Mouse (Mus musculus) midbrain, embryonic 12.5 days (tissue): ENCODE results near the gene Serping1. TPM values are rescaled to one million over a fixed set of nuclear protein-coding genes. Genes with fewer than 3 reads are reported as not detected.
"Not testable (repeated sequence)": the region's sequence is repeated elsewhere in the genome, so short reads cannot be mapped to it uniquely, and the experiment has no call there.

Experiments used
- ATAC-seq: fragments of 200-750 bp; cut with Nextera tagmentation; 2 replicates; pipeline ENCODE4 v1.8.0; 2017; ENCODE audit warnings: low read depth, moderate TSS enrichment, moderate library complexity; ENCODE audit not compliant: low FRiP score
- H3K27ac ChIP-seq: fragments of 300-500 bp; sonication (generic); replicated peaks from 2 replicates; pipeline ENCODE4 v1.5.1; 2016; ENCODE audit warnings: mild to moderate bottlenecking
- H3K27me3 ChIP-seq: fragments of 300-500 bp; sonication (generic); 2 replicates; pipeline ENCODE4 v1.6.1; 2016; ENCODE audit warnings: mild to moderate bottlenecking
- H3K36me3 ChIP-seq: fragments of 300-500 bp; sonication (generic); 2 replicates; pipeline ENCODE4 v1.6.1; 2016
- H3K4me1 ChIP-seq: fragments of 300-500 bp; sonication (generic); 2 replicates; pipeline ENCODE4 v1.6.1; 2016
- H3K4me2 ChIP-seq: fragments of 300-500 bp; sonication (generic); replicated peaks from 2 replicates; pipeline ENCODE4 v1.6.1; 2016; ENCODE audit warnings: mild to moderate bottlenecking, moderate library complexity
- H3K4me3 ChIP-seq: fragments of 300-500 bp; sonication (generic); 2 replicates; pipeline ENCODE4 v1.5.1; 2016; ENCODE audit warnings: mild to moderate bottlenecking
- H3K9ac ChIP-seq: fragments of 300-500 bp; sonication (generic); replicated peaks from 2 replicates; pipeline ENCODE4 v1.6.1; 2016; ENCODE audit warnings: mild to moderate bottlenecking, moderate library complexity
- H3K9me3 ChIP-seq: fragments of 300-500 bp; sonication (generic); 2 replicates; pipeline ENCODE4 v1.6.1; 2016; ENCODE audit warnings: mild to moderate bottlenecking
- WGBS: fragments of 180-500 bp; shearing (Covaris S2); methylation state at CpG from one replicate; pipeline ENCODE4 v1.1.7; 2016; 5-methylcytosine and 5-hydroxymethylcytosine counted together
- polyA plus RNA-seq: library from polyadenylated mRNA; unstranded; fragments of >200 nt; fragmentation: Nextera tagmentation; extraction: Ambion mirVana; gene quantifications from 2 replicates; pipeline ENCODE4 v1.2.1, GENCODE M21; 2016

The Serping1 gene
- polyA plus RNA-seq, 1 experiment from 2014 or later, result 46.2 TPM

DNA sequence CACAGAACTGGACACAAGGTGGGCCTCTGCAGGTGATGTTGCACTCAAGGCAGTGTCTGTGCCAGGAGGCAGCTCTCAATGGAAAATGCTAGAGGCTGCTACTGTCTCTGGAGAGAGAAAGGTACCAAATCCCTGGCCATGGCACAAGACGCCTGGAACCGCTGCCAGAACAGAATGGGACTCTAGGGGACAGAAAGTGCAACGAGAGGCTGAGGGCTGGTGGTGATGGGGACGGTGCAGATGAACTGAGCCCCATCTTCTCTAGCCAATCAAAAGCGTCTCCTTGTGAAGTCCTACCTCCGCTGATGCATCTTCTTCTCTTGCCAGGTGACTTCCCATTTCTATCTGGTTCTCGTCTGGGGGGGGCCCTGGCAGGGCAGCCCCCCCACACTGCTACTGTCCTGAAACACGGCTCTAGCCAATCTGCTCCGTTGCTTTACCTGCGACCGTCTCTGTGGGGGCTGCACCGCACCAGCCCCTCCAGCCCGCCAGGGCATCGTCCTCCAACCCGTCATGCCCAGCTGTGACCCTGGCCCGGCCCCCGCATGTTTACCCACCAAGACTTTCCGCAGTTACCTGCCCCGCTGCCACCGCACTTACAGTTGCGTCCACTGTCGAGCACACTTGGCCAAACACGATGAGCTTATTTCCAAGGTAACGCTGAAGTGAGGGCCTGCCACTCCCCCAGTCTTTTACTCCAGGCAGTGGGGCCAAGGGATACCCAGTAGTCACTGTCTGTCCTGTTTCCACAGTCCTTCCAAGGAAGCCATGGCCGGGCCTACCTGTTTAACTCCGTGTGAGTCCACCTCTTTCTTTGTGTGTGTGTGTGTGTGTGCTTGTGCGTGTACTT, 38.7 kb downstream of the Serping1 start:
- H3K4me2 ChIP-seq, result peak overlapping the region; percentile 65
- peak overlapping the region; percentile 35; the same call in 1 of the 2 replicates for H3K27ac ChIP-seq
- H3K4me1 ChIP-seq, result peaks cover 77% of the 10 kb centered on the region
- 7% methylated on average over 27 of the region's 27 CpGs for WGBS
- H3K36me3 ChIP-seq, result peaks cover 9% of the 10 kb centered on the region; the same call in 1 of the 2 replicates
- H3K4me3 ChIP-seq, result peak overlapping the region; percentile 30
- H3K9me3 ChIP-seq, result no peaks in the 10 kb centered on the region
- ATAC-seq, result no peak
- no peaks in the 10 kb centered on the region for H3K27me3 ChIP-seq
- peak overlapping the region; percentile 73 for H3K9ac ChIP-seq

DNA sequence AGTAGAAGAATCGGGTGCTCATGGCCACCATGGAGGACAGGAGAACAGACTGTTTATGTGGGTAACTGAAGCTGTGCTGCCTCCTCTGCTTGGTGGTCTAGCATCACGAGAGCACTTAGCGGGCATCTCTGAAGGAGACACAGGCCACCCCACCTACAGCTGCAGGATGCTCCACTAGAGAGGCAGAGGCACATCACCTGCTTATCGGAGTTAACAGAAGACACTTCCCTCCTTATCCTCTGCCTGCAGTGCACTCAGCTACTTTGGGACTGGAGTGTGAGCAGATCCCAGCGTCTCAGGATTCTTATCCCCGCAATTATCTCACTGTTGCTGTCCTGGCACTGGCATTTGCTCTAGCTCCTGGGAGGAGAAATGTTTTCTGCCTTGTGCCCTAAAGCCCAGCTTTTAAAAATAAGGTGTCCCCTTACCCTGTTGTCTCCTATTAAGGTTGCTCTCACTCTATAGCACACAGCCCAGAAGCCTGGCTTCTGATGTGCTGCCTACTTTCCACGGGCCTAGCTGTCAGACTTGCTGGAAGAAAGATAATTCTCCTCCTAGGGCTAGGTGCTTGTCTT, 39.8 kb downstream of the Serping1 start:
- H3K27me3 ChIP-seq, result no peaks in the 10 kb centered on the region
- no peak for ATAC-seq
- WGBS, result 14% methylated on average over 7 of the region's 7 CpGs
- peak overlapping the region; percentile 65 for H3K4me3 ChIP-seq
- H3K9me3 ChIP-seq, result no peaks in the 10 kb centered on the region
- 0 out of 2 replicates have a peak, but pooled peaks cover 7% of the 10 kb centered on the region for H3K36me3 ChIP-seq
- peaks cover 66% of the 10 kb centered on the region for H3K4me1 ChIP-seq
- H3K4me2 ChIP-seq, result peak overlapping the region; percentile 65
- H3K9ac ChIP-seq, result peak overlapping the region; percentile 73
- peak overlapping the region; percentile 72 for H3K27ac ChIP-seq

DNA sequence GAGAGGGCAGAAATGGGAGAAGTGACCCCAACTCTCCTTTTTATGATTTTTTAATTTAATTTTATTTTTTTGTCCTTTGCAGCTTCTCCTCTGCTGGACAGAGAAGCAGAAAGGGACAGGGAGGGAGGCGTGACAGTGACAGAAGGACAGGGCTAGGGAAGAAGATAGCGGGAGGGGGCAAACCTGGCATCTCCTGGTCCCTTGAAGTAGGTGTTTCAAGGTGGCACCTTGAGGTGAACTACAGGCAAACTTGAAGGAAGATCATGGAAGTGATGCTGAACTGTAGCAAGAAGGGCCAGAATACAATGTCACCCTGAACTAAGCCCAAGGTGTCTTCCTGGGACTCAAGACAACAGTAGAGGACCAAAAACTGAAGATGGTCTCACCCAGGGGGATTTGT, 40.3 kb downstream of the Serping1 start:
- H3K27ac ChIP-seq, result peak overlapping the region; percentile 72
- 0% methylated on average over 2 of the region's 2 CpGs for WGBS
- no peak for ATAC-seq
- H3K27me3 ChIP-seq, result no peaks in the 10 kb centered on the region
- 0 out of 2 replicates have a peak, but pooled peaks cover 2% of the 10 kb centered on the region for H3K36me3 ChIP-seq
- H3K4me2 ChIP-seq, result peak overlapping the region; percentile 65
- peak overlapping the region; percentile 65 for H3K4me3 ChIP-seq
- H3K9ac ChIP-seq, result peak overlapping the region; percentile 73
- peaks cover 61% of the 10 kb centered on the region for H3K4me1 ChIP-seq
- no peaks in the 10 kb centered on the region for H3K9me3 ChIP-seq

DNA sequence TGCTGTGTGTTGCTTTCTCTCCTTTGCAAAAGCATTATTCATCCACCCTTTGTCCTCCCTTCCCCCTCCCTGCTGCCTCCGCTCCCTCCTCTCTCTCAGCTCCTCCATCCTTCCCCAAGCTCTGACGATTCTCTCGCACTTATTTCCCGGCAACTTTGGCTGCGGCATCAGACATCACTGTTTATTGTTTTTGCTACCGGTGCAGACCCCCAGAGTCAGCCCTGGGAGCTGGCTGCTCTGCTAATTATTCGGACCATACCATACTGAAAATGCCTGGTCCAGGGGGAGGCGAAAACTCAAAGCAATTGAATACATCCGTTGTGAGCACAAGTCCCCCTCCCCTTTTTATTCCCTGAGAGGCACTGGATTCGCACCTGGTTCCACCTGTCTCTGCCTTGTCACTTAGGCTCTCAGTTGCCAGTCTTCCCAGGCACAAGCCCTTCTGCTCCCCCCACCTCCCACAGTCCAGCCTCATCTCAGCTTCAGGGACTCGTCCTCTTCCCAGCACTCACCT, 40.8 kb downstream of the Serping1 start:
- peaks cover 55% of the 10 kb centered on the region for H3K4me1 ChIP-seq
- peak; percentile 41 for ATAC-seq
- 0% methylated on average over 11 of the region's 11 CpGs for WGBS

DNA sequence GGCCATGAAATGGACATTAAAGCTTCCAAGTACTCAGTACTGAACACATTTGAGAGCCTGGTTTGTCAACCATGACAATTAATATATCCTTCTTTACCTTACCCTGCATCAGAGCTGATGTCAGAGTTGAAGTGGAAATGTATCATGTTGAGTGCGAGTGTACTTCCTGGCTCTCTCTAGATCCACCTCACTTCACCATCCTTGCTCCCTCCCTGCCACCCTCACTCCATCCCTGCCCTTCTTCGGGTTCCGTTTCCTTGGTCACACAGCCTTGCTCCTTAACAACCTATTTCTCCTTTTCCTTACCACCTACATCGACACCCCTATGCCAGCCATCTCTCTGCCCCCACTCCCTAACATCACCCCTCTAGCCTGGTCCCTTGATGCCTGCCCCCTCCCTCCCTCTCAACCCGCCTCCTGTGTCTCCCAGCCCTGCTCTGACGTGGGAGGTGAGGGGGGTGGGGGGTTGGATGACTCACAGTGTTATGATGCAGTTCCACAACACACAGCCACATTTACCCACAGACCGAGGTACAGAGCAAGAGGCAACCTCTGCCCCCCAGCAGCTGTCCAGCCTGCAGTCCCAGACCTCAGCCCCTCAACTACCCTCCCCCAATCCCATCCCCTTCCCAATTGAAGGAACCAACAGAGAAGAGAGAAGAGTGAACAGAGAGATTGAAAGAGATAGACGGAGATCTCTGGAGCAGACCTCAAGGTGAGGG, 41.5 kb downstream of the Serping1 start, which contains the start of gene Ypel4:
TSS of gene Ypel4 (plus strand) at position 480 of the 722 bp plus-strand sequence.
- ATAC-seq, result peak; percentile 72
- Histone ChIP-seq H3K4me3 (peak within 1 kb of the TSS; percentile 65), H3K36me3 (no peaks in the 10 kb centered on the region), H3K9me3 (no peaks in the 10 kb centered on the region), H3K27me3 (no peaks in the 10 kb centered on the region), H3K9ac (peak within 1 kb of the TSS; percentile 73), H3K4me2 (peak within 1 kb of the TSS; percentile 65), H3K27ac (peak within 1 kb of the TSS; percentile 72), H3K4me1 (peaks cover 49% of the 10 kb centered on the region)
- 4% methylated on average over 8 of the region's 8 CpGs for WGBS

More for the DNA sequence above, 40.8 kb downstream of the Serping1 start:
- peak overlapping the region; percentile 72 for H3K27ac ChIP-seq
- H3K9me3 ChIP-seq, result no peaks in the 10 kb centered on the region
- no peaks in the 10 kb centered on the region for H3K36me3 ChIP-seq
- peak overlapping the region; percentile 73 for H3K9ac ChIP-seq
- no peaks in the 10 kb centered on the region for H3K27me3 ChIP-seq
- peak overlapping the region; percentile 65 for H3K4me3 ChIP-seq
- peak overlapping the region; percentile 65 for H3K4me2 ChIP-seq

DNA sequence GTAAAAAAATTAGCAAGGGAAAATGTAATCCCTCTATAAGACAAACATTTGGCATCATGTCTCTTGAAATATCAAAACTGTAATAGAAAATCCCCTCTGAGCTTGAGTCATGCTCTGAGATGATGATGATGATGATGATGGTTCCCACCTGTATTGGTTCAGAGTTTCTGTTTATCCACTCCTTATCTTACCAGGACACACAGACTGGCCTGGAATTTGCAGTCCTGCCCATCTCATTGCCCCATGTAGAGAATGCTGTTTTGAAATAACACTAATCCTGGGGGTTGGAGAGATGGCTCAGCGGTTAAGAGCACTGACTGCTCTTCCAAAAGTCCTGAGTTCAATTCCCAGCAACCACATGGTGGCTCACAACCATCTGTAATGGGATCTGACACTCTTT, 42.9 kb downstream of the Serping1 start:
- 75% methylated on average over 1 of the region's 1 CpGs for WGBS
- H3K27ac ChIP-seq, result no peak overlapping the region
- no peaks in the 10 kb centered on the region for H3K9me3 ChIP-seq
- H3K4me2 ChIP-seq, result no peak overlapping the region
- H3K4me3 ChIP-seq, result no peak overlapping the region
- H3K27me3 ChIP-seq, result no peaks in the 10 kb centered on the region
- no peak overlapping the region for H3K9ac ChIP-seq
- no peak for ATAC-seq
- H3K36me3 ChIP-seq, result no peaks in the 10 kb centered on the region
- H3K4me1 ChIP-seq, result peaks cover 38% of the 10 kb centered on the region

DNA sequence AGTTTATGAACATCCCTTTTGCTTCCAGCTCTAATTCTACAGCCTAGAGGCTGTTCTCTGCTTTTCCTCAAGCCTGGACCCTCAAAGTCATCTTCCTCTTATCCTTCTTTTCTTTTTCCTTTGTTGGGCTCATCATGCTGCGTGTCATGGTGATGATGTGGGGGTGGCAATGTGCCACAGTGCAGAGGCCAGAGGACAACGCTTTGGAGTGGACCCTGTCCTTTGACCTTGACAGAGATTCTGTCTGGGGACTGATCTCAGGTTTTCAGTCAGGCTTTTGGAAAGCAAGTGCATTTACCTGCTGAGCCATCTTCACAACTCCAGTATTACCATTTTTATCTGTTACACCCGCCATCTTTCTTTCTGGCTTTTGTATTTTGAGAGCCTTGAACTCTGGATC, 44.0 kb downstream of the Serping1 start:
- WGBS, result 89% methylated on average over 3 of the region's 3 CpGs
- H3K4me1 ChIP-seq, result peaks cover 32% of the 10 kb centered on the region
- no peak for ATAC-seq

DNA sequence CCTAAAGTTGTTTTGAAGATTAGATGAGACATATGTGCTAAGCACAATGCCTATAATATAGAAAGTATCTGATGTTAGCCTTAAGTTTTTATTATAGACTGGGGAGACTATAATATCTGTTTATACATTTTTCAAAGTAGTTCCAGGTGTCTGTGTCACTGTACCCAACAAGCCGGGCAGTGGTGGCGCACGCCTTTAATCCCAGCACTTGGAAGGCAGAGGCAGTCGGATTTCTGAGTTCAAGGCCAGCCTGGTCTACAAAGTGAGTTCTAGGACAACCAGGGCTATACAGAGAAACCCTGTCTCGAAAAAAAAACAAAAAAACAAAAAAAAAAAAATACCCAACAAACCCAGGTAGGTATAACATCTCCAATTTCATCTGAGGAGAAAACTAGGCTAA, 47.1 kb downstream of the Serping1 start:
- H3K27me3 ChIP-seq, H3K4me2 ChIP-seq, ATAC-seq, H3K27ac ChIP-seq, H3K9me3 ChIP-seq, H3K4me3 ChIP-seq, H3K9ac ChIP-seq: not testable (repeated sequence)
- WGBS, result 77% methylated on average over 5 of the region's 5 CpGs
- Histone ChIP-seq H3K4me1 (peaks cover 18% of the 10 kb centered on the region), H3K36me3 (peaks cover 15% of the 10 kb centered on the region)

More for the DNA sequence above, 44.0 kb downstream of the Serping1 start:
- Histone ChIP-seq H3K4me2 (no peak overlapping the region), H3K9ac (no peak overlapping the region), H3K4me3 (no peak overlapping the region), H3K36me3 (no peaks in the 10 kb centered on the region), H3K27ac (no peak overlapping the region), H3K27me3 (no peaks in the 10 kb centered on the region), H3K9me3 (no peaks in the 10 kb centered on the region)

DNA sequence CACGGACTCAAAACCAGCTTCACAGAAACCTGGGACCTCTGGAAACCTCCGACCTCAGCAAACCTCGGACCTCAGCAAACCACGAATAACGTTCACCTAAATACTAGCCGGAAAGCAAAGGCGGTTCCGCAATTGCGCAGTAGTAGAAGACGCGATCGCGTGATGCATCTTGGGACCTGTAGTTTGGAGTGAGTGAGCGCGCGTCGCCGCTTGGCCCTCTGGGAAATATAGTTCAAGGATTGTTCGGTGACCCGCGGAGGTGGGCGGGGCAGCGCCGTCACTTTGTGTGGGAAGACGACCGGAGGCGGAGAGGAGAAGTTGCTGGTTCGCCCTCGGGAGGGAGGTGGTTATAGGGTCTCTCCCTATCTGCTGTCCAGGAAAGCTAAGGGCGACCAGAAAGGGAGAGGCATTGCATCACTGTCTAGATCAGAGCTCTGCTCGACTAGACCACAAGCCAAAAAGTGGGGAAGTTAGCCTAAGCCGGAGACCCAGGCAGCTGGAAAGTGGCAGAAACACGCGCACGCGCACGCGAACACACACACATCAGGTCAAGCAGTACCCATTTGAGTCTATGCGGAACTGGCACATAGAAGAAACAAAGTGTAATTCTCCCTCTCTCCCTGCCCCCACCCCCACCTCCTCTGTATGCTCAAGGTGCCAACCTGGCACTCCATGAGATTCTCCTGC, 47.9 kb downstream of the Serping1 start, which contains the start of gene Clp1:
TSS of gene Clp1 (minus strand) at position 179 of the 687 bp plus-strand sequence.
- H3K4me3 ChIP-seq, result peak within 1 kb of the TSS; percentile 66
- peaks cover 17% of the 10 kb centered on the region for H3K4me1 ChIP-seq
- peaks cover 17% of the 10 kb centered on the region for H3K36me3 ChIP-seq
- no peaks in the 10 kb centered on the region for H3K9me3 ChIP-seq
- peak within 1 kb of the TSS; percentile 76 for H3K9ac ChIP-seq
- peak; percentile 96 for ATAC-seq
- peak within 1 kb of the TSS; percentile 83 for H3K27ac ChIP-seq
- WGBS, result under 1% methylated on average over 39 of the region's 39 CpGs
- peak within 1 kb of the TSS; percentile 94 for H3K4me2 ChIP-seq
- no peaks in the 10 kb centered on the region for H3K27me3 ChIP-seq

DNA sequence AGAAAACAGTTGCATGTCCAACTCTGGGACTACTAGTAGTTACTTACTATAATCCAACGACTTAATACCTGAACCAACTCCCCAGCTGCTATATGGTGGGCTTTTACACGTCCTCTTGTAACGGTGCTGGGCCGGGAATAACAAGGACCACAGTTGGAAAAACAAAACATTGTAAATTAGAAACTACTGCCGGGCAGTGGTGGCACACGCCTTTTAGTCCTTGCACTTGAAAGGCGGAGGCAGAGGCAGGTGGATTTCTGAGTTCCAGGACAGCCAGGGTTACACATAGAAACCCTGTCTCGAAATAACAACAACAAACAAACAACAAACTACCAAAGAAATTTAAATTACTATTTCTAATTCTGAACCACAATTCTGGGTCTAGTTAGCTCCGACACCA, 48.5 kb downstream of the Serping1 start:
- WGBS, result 2% methylated on average over 9 of the region's 9 CpGs
- H3K4me2 ChIP-seq, result peak overlapping the region; percentile 94

DNA sequence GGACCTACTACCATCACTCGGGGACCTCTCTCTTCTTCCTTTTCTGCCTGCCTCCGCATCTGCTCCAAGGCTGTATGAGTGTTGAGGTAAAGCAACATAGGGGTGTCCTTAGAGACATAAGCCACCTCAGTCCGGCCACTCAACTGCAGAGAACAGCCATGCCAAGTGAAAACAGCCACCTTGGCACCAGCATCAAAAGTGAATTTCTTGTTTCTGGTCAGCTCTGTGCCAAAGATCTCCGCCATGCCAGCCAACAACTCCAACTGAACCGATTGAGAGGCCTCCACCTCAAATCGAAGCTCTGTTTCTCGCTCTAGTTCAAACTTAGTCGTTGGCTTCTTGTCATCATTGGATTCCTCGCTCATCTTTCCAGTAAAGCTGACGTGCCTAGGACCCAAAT, 49.5 kb downstream of the Serping1 start:
- 94% methylated on average over 10 of the region's 10 CpGs for WGBS
- peak overlapping the region; percentile 66 for H3K4me3 ChIP-seq

More for the DNA sequence above, 48.5 kb downstream of the Serping1 start:
- Histone ChIP-seq H3K27me3 (no peaks in the 10 kb centered on the region), H3K9me3 (no peaks in the 10 kb centered on the region), H3K36me3 (peaks cover 20% of the 10 kb centered on the region), H3K4me1 (peaks cover 17% of the 10 kb centered on the region), H3K27ac (0 out of 2 replicates have a peak overlapping the region, but pooled peaks have one; percentile 83), H3K4me3 (peak overlapping the region; percentile 66), H3K9ac (peak overlapping the region; percentile 76)
- ATAC-seq, result peak; percentile 13

More for the DNA sequence above, 49.5 kb downstream of the Serping1 start:
- peaks cover 27% of the 10 kb centered on the region for H3K36me3 ChIP-seq
- no peak for ATAC-seq
- H3K9ac ChIP-seq, result no peak overlapping the region; the same call in 1 of the 2 replicates
- H3K27me3 ChIP-seq, result no peaks in the 10 kb centered on the region
- H3K4me1 ChIP-seq, result peaks cover 17% of the 10 kb centered on the region
- H3K27ac ChIP-seq, result no peak overlapping the region
- no peaks in the 10 kb centered on the region for H3K9me3 ChIP-seq
- peak overlapping the region; percentile 94 for H3K4me2 ChIP-seq
